Mouse (Mus musculus): ENCODE measurements around the gene Slc26a1.

- TF ChIP-seq POLR2AphosphoS5 (IDR thresholded peaks at IDR 0.05; ENCODE audit: borderline replicate concordance, low read depth, low read length): no peak
- TF ChIP-seq GATA1 (IDR thresholded peaks at IDR 0.05; ENCODE audit: low read depth, low read length): no peak
- TF ChIP-seq RAD21 (IDR thresholded peaks at IDR 0.05; ENCODE audit: low read depth, low read length): peak; percentile 54
These were observed 4.6 kb downstream of the Slc26a1 start for GRCm38 (mm10) chr5:108670785-108671184.
